Mouse (Mus musculus) bone marrow, adult 2 months (tissue): Measurements from ENCODE around the gene Cotl1.

Source experiments
- CTCF ChIP-seq: fragments of 200-500 bp; IDR thresholded peaks from 2 replicates; pipeline ENCODE4 v1.5.1; 2011; ENCODE audit warnings: low read length, control low read depth; ENCODE audit not compliant: control insufficient read depth, insufficient read depth
- POLR2A ChIP-seq: fragments of 200-500 bp; IDR thresholded peaks from 2 replicates; pipeline ENCODE4 v1.6.1; 2011; ENCODE audit warnings: low read depth, mild to moderate bottlenecking, control low read depth, low read length, borderline replicate concordance; ENCODE audit not compliant: control insufficient read depth

DNA sequence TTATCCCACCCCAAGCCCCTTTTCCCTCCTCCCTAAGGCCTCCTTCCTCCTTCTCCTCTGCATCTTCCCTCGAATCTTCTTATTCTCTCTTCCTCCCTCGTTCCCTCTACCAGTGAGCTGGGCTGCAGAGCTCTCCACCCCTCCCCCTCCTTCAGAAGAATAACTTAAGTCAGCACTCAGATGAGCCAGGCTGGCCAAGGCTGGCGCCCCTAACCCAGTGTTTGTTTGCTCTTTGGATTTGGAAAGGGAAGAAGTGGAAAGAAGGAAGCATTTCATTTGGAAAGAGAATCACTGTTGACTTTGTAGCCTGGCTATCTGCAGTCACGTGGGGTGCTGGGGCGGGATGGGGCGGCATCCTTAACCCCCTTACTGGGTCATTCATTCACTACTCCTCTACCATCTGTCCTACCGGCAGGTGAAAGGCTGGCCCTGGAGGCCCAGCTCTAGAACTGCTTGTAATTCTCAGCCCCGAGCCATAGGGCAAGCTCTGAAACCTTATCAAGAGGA is 614 bp upstream of the Cotl1 start:
- TF ChIP-seq CTCF (no peak), POLR2A (no peak)
